Mouse (Mus musculus) fat pad, adult 2 months (tissue): ENCODE measurements around the gene Prkcz.

Experiments used
- DNase-seq: peaks from one replicate; pipeline ENCODE4 v3.0.0-alpha.2; 2011; ENCODE audit warnings: low read depth, low spot score; ENCODE audit errors: extremely low read depth

The Prkcz gene

DNA sequence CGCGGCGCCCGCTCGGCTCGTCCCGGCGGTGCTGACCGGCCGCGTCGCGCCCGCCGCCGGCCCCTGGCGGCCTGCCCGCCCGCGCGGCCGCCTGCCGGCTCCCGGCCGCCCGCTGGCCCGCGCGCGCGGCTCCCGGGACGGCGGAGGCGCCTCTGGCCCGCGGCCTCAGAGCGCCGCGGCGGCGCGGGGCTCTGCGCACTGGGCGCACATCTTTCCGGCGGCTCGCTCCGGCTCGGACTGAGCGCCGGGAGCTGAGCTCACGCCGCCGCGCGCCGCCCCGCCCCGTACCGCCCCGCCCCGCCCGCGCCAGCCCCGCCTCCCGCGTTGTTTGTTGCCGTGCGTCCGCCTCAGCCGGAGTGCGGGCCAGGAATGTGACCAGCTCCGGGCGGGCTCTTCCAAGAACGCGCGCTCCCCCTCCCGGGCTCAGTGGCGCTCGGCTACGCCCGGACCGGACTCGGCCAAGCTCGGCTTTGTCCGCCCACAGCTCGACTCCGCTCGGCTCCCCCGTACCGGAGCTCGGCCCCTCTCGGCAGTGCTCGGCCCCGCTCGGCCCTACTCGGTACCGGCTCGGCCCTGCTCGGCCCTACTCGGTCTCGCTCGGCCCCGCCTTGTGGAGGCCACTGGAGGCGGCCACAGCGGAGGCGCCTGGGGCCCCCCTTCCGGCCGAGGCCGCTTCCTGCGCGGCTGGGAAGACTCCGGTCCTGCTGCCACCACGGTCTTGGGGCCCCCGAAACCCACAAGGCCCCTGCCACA is 138.1 kb downstream of the Prkcz start:
- no peak for DNase-seq

DNA sequence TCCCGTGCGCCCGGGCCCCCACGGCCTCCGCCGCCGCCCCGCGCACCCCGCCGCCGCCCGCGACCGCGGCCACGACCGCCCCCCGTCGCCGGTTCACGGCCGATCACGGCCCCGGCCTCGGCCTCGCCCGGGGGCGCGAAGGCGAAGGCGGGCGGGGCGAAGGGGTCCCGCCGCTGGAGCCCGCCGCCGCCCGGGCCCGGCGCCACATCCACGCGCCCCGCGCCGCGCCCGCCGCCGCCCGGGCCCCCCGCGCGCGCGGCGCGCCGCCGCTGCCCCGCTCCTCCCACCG is 138.7 kb downstream of the Prkcz start, which contains the start of gene Ski:
Gene Ski, minus strand, starts transcription at position 41 of the 289 bp plus-strand sequence.
- DNase-seq: no peak

DNA sequence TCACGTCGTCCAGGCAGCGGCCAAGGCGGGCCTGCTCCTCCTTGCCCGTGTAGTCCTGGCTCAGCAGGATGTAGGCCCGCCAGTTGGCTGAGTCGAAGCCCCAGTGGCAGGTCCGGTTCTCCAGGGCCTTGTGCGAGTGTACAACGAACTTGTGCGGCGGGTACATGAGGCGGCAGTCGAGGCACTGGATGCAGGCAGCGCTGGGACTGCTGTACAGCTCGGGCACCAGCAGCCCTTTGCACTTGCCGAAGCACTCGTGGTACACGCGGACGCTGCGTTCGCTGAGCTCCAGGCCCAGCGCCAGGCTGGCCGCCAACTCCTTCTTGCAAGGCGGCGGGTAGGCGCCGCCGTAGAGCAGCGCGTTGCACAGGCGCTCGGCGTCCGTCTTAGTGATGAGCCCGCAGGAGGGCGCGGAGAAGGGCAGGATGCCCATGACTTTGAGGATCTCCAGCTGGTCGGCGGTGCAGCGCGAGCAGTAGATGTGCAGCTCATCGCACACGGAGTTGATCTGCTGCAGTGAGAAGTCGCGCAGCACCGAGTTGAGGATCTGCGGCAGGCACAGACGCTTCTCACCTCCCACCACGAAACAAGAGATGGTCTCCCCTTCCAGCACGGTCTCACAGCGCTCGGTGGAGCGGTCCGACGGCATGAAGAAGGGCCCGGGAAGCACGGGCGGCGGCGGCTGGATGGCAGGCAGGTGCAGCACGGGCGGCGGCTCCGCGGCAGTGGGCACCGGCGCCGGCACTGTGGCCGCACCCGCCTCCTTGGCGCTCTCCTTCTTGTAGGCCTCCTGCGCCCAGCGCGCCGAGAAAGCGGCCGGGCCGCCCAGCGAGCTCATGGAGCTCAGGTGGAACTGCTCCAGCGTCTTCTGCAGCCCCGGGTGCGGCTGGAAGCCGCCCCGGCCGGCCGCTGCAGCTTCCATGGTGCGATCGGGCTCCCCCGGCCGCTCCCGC is 139.3 kb downstream of the Prkcz start:
- DNase-seq: no peak

DNA sequence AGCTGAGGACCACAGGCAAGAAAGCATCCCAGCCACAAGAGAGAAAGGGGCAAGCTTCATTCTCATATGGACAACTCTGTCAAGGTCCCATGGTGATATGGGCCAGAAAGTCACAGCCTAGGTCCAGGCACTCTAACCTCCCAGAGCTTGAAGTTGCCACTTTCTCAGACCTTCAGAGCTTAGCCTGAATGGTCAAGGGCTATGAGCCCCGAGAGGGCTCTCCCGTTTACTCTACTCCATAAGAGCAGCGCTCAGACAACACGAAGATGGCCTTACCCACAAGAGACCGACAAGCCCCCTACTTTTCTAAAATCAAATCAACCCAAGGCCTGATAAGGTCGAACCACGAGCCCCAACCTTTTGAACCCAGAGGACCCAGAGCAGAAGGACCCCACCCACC is 140.1 kb downstream of the Prkcz start:
- no peak for DNase-seq

DNA sequence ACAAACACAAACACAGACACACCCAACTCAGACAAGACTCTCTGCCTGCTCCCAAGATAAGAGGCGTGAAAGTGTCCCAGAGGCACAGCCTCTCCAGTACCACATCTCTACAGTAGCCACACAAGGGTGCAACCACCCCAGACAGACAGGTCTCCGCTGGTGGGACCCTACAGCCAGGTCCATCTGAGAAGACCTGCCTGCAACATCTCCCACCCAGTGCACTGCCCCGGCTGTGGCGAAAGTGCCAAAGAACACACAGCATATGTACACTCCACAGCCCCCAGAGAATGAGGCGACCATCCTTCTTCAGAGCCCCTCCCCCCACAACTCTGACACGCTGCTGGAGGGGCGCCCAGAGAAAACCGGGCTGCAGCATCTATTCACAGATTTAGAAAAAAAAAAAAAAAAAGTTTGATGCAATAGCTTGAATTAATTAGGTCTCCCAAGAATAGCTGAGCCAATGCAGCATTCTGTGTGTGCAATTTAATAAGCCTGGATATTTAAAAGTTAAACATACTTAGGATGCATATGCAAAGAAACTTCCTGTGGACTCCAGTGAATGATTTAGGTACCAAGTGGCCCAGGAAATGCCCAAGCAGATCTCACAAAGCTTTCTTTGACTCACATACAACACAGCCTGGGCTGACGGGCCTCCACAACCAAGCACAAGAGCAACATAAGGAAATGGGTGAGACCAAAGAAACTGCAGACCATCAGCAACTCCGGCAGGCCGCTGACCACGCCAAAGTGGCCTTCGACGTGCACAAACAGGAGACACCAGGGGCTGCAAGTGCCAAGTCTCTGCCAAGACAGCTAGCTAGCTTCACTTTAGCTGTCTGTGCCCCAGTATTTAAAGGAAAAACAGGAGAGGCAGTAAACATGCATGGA is 140.7 kb downstream of the Prkcz start:
- no peak for DNase-seq

DNA sequence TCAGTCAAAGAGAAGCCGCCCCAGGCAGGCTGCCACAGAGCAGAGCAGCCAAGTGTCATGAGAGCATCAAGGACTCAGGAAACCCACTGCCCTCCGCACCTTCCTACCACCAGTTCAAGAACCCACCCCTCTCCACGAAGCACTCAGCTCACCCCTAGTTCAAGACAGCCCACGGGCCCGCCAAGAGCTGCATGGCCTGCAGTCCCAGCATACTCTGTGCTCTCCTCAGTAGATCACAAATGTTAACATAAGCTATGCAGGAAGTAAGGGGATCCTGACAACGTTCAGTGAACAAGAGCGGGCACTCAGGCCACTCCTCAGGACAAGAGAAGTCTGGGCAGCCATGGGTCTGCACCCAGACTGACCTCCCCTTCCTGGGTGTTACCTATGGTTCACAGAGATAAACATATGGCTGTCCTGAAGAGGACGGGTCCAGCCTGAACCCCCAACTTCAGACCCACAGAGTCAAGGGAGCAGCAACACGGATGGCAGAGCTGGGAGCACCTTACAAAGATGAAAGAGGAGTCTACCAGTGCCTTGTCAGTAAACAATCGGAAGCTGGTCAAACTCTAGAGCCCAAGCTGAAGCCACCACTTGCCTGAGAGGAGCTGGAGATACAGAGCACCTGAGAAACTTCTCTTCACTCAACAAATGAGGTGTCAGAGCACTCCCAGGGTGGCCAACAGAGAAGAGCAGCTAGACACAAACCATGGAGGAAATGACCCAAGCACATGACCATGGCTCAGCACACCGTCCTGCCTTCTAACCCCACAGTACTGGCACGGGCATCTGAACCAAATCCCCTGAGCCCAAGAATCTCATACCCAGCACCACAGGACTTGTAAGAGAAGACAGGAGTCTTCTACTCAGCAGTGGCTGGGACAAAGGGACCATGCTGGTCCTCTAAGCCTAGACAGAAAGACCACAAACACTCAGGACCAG is 141.6 kb downstream of the Prkcz start:
- DNase-seq: no peak

DNA sequence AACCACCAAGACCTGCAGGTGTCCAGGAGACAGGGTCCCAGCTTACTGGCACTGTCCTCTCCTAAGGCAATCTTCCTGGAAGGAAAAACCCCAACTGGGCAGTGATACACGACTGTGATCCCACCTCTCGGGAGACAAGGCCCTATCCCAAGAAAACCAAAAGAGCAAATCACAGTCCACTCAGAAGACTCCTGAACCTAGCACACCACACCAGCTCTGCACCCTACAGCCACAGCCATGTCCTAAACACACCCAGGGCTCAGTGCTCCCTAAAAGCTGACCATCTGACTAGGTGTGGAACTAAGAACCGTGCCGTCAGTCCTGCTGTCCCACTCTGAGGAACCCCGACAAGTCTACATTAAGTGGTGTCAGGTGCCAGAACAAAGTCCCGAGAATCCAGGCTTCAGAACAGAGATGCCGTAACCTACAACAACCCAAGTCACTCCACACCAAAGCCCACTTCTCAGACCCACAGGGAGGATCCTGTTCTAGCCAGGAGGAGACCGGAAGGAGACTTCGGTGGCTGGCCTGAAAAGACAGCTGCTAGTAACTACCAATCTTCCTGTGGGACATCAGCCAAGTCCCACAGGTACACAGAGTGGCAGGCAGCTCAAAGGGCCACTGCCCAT is 142.9 kb downstream of the Prkcz start:
- DNase-seq: no peak

DNA sequence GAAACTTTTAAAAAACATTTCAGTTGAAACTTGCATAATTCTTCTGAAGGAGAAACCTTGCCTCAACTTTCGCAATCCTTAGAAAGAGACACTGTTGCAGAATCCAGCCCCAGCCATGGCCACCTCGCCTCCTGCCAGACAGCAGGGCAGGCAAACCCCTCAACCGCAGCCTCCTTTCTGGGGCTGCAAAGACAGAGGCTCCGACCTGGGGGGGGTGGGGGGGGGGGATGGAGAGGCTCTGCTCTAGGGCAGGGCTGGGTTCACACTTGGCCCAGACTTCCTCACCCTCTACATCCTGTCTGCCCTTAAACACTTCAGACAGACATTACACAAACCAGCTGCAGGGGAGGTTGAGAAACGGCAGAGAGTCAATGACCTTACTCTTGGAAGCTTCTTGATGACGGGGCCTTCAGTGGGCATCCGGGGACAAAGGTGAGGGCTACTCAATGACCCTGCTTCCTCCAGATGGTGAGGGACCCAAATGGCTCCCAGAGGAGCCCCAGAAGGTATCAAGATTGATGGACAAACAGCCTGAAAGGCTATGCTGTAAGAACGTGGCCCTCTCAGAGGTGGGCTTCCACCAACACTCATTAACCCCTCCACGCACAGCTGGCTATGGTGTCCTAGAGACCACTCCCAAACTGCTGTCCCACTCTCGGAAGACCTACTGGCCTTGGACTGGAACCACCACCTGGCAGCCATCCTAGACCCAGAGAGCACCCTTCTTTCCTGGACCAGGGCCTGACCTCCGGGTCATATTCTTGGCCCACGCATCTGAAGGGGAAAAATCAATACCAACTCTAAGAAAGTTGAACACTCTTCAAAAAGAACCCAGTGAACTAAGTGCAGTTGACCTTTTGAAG is 143.7 kb downstream of the Prkcz start:
- DNase-seq: no peak

DNA sequence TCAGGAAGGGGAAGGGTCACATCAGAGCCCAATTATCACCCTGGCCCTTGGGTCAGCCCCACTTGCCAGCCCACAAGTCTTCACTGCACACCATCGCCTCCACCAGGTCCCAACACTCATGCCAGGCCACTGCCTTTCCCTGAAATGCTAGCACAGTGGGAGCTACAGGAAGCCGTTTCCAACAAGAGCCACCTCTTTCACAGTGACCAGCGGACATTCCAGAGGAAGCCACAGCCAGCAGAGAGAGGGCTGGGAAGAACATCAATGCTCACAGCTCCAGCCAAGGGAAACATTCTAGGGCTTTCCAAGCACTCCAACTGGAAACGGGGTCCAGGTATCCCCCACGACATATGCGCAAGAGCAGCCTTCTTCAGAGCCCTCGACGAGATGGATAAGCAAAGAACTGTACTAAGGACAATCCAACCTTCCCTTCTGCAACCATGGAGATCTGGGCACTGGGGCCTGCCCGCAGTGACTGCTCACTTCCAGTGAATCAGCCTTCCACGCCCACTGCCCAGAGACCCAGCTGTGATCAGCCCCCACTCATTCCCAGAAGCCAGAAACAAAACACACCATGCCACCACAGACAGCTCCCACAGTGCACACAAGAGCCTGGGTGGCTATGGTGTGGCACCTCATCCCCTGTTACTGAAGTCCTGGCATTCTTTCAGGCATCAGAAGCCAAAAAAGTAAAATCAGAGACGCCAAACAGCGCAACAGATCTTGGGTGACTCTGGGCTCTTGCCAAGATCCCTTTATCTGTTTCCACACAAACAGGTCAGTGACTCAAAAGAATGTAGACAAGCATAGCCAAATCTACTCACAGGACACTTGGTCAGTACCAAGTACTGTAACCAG is 145.2 kb downstream of the Prkcz start:
- DNase-seq: no peak

DNA sequence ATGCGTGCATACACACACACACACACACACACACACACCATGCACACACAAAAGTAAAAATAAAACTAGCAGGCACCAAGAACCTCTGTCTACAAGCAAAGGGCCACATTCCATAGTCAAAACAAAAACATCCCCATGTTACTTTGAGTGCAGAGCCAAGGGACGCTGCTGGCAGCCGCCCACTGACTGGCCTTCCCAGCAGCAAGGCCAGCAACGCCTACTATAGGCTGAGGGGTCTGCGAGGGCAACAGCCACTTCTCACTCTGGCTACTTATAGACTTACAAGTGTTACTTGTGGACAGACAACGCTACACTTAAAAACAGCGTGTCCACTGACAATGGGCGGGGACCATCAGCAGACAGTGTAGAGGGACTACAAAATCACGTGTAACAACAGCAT is 146.0 kb downstream of the Prkcz start:
- no peak for DNase-seq

DNA sequence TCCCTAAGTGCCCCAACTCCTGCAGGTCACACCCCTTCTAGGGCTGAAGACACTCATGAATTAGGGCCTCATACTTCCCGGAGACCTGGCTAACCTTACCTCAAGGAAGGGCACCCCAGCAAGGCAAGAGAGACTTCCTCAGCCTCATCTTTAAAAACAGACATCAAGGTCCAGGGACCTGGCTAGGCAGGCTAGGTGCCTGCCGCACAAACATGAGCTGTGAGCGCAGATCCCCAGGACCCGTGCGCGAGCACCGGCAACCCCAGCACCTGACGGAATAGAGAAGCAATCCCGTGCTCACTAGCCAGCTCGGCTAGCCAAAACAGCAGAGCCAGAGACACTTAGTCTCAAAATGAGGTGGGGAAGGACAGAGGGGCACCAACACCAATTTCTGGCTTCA is 146.4 kb downstream of the Prkcz start:
- no peak for DNase-seq

DNA sequence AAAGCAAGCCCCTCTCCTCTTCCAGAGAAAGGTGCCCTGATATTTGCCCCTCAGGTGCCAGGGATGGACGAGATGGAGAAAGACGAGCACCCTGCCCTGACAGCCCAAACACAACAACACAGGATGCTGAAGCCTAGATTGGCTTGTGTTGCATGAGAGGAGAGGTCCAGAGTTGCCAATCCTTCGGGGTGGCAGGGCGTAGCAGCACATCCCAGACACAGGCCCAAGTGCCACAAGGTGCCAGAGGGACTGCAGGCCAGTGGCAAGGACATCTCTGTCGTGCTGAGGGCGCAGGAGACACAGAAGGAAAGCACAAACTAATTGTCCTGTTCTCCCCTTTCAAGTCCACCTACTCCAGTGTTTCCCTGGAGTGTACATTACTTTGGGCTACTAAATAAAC is 147.0 kb downstream of the Prkcz start:
- no peak for DNase-seq

DNA sequence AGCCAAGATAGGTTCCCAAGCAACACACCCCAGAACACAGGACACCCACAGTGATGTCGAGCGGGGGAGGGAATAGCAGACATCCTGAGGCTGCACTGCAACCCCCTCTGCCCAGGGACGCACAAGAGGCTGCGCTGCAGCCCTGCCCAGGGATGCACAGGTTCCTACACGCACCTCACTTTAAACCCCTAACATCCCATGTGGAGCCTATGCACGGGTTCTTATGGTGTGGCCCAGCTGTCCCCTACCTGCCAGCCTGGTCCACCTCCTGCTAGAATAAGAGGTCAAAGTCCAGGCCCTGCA is 147.5 kb downstream of the Prkcz start:
- no peak for DNase-seq

DNA sequence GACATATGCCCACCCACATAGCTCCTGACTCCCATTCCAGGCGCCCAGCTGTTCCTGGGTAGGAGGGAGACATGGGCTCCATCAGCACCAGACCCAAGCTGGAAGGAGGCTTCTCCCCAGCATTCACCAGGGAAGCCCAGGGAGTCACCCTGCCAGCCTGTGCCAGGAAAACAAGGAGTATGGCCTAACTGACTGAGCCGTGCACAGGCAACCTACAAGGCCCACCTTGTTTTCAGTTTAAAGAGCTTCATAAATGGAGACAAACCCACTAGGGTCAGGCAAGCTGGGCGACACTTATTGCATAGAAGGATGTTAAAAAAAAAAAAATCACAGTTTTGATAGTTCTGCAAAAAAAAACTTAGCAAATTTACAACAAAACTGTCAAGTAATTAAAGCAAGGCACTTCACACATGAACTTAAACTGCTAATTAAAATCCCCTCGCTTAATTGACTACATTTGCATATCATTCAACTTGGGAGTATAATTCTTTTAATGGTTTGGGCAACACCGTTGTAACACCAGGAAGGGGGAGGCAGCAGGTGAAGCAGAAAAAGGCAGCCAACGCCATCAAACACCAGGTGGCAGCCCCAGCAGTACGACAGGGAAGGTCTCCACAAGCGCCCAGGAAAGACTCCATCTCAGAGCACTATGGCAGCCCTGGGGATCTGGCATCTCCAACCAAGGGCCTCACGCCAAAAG is 148.0 kb downstream of the Prkcz start:
- DNase-seq: no peak
